Mouse (Mus musculus) intestine, embryonic 15.5 days (tissue): ENCODE measurements around the gene Nxn. TPM values are rescaled to one million over a fixed set of nuclear protein-coding genes. Genes with fewer than 3 reads are reported as not detected.

Source experiments
- ATAC-seq: fragments of 200-750 bp; cut with Nextera tagmentation; 2 replicates; pipeline ENCODE4 v1.8.0; 2017; ENCODE audit warnings: moderate TSS enrichment, moderate library complexity
- H3K27ac ChIP-seq: fragments of 300-500 bp; sonication (generic); 2 replicates; pipeline ENCODE4 v1.5.1; 2015; ENCODE audit warnings: mild to moderate bottlenecking, inconsistent platforms
- H3K27me3 ChIP-seq: fragments of 300-500 bp; sonication (generic); replicated peaks from 2 replicates; pipeline ENCODE4 v1.6.1; 2015; ENCODE audit warnings: inconsistent platforms
- H3K36me3 ChIP-seq: fragments of 300-500 bp; sonication (generic); 2 replicates; pipeline ENCODE4 v1.6.1; 2015; ENCODE audit warnings: inconsistent platforms
- H3K4me1 ChIP-seq: fragments of 300-500 bp; sonication (generic); replicated peaks from 2 replicates; pipeline ENCODE4 v1.6.1; 2015; ENCODE audit warnings: inconsistent platforms
- H3K4me2 ChIP-seq: fragments of 300-500 bp; sonication (generic); replicated peaks from 2 replicates; pipeline ENCODE4 v1.6.1; 2015; ENCODE audit warnings: mild to moderate bottlenecking, inconsistent platforms
- H3K4me3 ChIP-seq: fragments of 300-500 bp; sonication (generic); replicated peaks from 2 replicates; pipeline ENCODE4 v1.5.1; 2015; ENCODE audit warnings: inconsistent platforms
- H3K9ac ChIP-seq: fragments of 300-500 bp; sonication (generic); 2 replicates; pipeline ENCODE4 v1.6.1; 2015; ENCODE audit warnings: inconsistent platforms
- H3K9me3 ChIP-seq: fragments of 300-500 bp; sonication (generic); 2 replicates; pipeline ENCODE4 v1.6.1; 2016; ENCODE audit warnings: inconsistent platforms
- WGBS: fragments of 180-500 bp; shearing (Covaris S2); methylation state at CpG from one replicate; pipeline ENCODE4 v1.1.7; 2015; 5-methylcytosine and 5-hydroxymethylcytosine counted together
- polyA plus RNA-seq: library from polyadenylated mRNA; unstranded; fragments of >200 nt; fragmentation: Nextera tagmentation; extraction: Ambion mirVana; gene quantifications from 2 replicates; pipeline ENCODE4 v1.2.1, GENCODE M21; 2015

Nxn gene
- polyA plus RNA-seq, 1 experiment from 2014 or later, result 31.1 TPM

GRCm38 (mm10) chr11:76210228-76210985 lies 188.5 kb downstream of the Nxn start:
- Histone ChIP-seq H3K9me3 (no peaks in the 10 kb centered on the region), H3K4me1 (peaks cover 4% of the 10 kb centered on the region; the same call in 1 of the 2 replicates), H3K36me3 (peaks cover 42% of the 10 kb centered on the region), H3K4me2 (no peak overlapping the region), H3K27me3 (no peaks in the 10 kb centered on the region), H3K9ac (no peak overlapping the region), H3K27ac (no peak overlapping the region), H3K4me3 (no peak overlapping the region)
- no peak for ATAC-seq
- WGBS, result 75% methylated on average over 13 of the region's 13 CpGs

Other genes starting within 250 kb of the Nxn start
- gene Vps53, start 219.5 kb downstream of the Nxn start, polyA plus RNA-seq, result 48.1 and 51.0 TPM in 2 replicates
- gene Fam57a, start 219.5 kb downstream of the Nxn start, polyA plus RNA-seq, result 88.7 and 94.7 TPM in 2 replicates
- gene Dbil5, start 181.5 kb downstream of the Nxn start, polyA plus RNA-seq, result 1.2 and 1.7 TPM in 2 replicates
- 28.8 and 32.6 TPM in 2 replicates for gene Gemin4, start 181.5 kb downstream of the Nxn start, polyA plus RNA-seq
- 26.3 and 29.6 TPM in 2 replicates for gene Mrm3, start 155.4 kb downstream of the Nxn start, polyA plus RNA-seq
- 123 and 138 TPM in 2 replicates for gene Glod4, start 155.4 kb downstream of the Nxn start, polyA plus RNA-seq
- gene Timm22, start 7.8 kb upstream of the Nxn start, polyA plus RNA-seq, result 87.2 and 103 TPM in 2 replicates
- 37.9 and 38.3 TPM in 2 replicates for gene Abr, start 223.2 kb upstream of the Nxn start, polyA plus RNA-seq